Mouse (Mus musculus): ENCODE results near the gene Smim6. TPM values are rescaled to one million over a fixed set of nuclear protein-coding genes. Genes with fewer than 3 reads are reported as not detected.
A peak's percentile ranks its signal among the peaks of the same experiment; 100 is the strongest.

Smim6 gene
- total and polyA plus RNA-seq, 2 experiments from 2014 or later = 0.26 TPM; not detected in 1

DNA sequence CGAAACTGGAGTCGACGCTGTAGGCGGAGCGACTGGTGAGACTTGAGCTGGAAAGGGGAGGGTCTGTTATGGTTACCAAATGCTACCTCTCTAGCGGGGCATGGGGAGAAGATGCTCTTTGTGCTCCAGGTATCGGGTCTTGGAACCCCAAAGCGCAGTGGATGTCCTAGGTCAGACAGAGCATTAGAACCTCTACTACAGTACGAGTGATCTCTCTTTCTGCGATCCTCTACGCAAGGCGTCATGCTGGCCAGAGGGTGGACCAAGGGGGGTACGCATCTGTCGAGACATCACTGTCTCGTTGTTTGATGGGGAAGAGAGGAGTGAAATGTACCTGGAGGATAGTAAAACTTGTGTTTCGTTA is 21.9 kb downstream of the Smim6 start:
- under 1% methylated on average over 16 of the region's 16 CpGs for WGBS
- peaks cover 20% of the 10 kb centered on the region for H3K36me3 ChIP-seq (ENCODE audit: insufficient read depth, low read length)
- DNase-seq (ENCODE audit: low spot score) (no peak), ATAC-seq (ENCODE audit: low FRiP score) (peak; percentile 15; the same call in 1 of the 2 replicates)
- H3K27me3 ChIP-seq (ENCODE audit: insufficient read depth, low read length) = no peaks in the 10 kb centered on the region
- H3K9me3 ChIP-seq (ENCODE audit: low read length) = no peaks in the 10 kb centered on the region
- no peak for TF ChIP-seq CTCF (IDR thresholded peaks at IDR 0.05)
- H3K27ac ChIP-seq (ENCODE audit: low read depth, low read length) = peak overlapping the region; percentile 71
- H3K4me1 ChIP-seq (ENCODE audit: insufficient read depth, low read length) = no peaks in the 10 kb centered on the region
- peak overlapping the region; percentile 69 for H3K4me2 ChIP-seq (ENCODE audit: low read depth, low read length, poor library complexity, severe bottlenecking)
- peak overlapping the region; percentile 80 for H3K9ac ChIP-seq (replicated peaks; ENCODE audit: low read length, poor library complexity, severe bottlenecking)
- H3K4me3 ChIP-seq (ENCODE audit: low read depth, low read length) = peak overlapping the region; percentile 76

GRCm38 (mm10) chr11:115939690-115940329 is 28.0 kb downstream of the Smim6 start:
- Histone ChIP-seq H3K4me2 (ENCODE audit: low read depth, low read length, poor library complexity, severe bottlenecking) (no peak overlapping the region), H3K9ac (replicated peaks; ENCODE audit: low read length, poor library complexity, severe bottlenecking) (no peak overlapping the region), H3K4me3 (ENCODE audit: low read depth, low read length) (no peak overlapping the region), H3K4me1 (ENCODE audit: insufficient read depth, low read length) (no peaks in the 10 kb centered on the region), H3K27me3 (ENCODE audit: insufficient read depth, low read length) (no peaks in the 10 kb centered on the region), H3K9me3 (ENCODE audit: low read length) (no peaks in the 10 kb centered on the region), H3K36me3 (ENCODE audit: insufficient read depth, low read length) (peaks cover 60% of the 10 kb centered on the region), H3K27ac (ENCODE audit: low read depth, low read length) (no peak overlapping the region)
- peak; percentile 87 for TF ChIP-seq CTCF (IDR thresholded peaks at IDR 0.05)
- no peak for ATAC-seq (ENCODE audit: low FRiP score)
- peak; percentile 83 for DNase-seq (ENCODE audit: low spot score)
- WGBS = 37% methylated on average over 6 of the region's 6 CpGs

DNA sequence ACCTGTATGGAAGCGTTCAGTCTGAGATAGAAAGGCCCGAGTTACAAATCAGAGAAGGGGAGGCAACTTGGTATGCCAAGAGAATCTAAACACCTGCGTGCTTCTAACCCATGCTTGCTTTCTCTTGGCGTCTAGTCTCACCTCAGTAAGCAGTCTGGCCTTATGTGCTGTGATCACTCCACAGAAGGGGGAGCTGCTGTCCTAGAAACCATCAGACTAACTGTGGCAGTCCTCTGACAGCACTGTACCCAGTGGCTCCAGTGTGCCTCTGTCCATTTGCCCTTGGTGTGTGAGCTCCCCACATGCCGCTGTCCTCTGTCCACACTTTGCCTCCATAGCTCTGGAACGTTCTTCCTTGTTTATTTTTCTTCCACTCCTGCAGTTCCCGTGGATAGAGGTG is 30.2 kb downstream of the Smim6 start:
- Histone ChIP-seq H3K27ac (ENCODE audit: low read depth, low read length) (no peak overlapping the region), H3K4me3 (ENCODE audit: low read depth, low read length) (no peak overlapping the region), H3K36me3 (ENCODE audit: insufficient read depth, low read length) (peaks cover 64% of the 10 kb centered on the region), H3K4me2 (ENCODE audit: low read depth, low read length, poor library complexity, severe bottlenecking) (no peak overlapping the region), H3K9me3 (ENCODE audit: low read length) (no peaks in the 10 kb centered on the region), H3K9ac (replicated peaks; ENCODE audit: low read length, poor library complexity, severe bottlenecking) (no peak overlapping the region), H3K27me3 (ENCODE audit: insufficient read depth, low read length) (no peaks in the 10 kb centered on the region), H3K4me1 (ENCODE audit: insufficient read depth, low read length) (no peaks in the 10 kb centered on the region)
- no peak for DNase-seq (ENCODE audit: low spot score)
- ATAC-seq (ENCODE audit: low FRiP score) = no peak
- TF ChIP-seq CTCF (IDR thresholded peaks at IDR 0.05) = peak; percentile 23
- 87% methylated on average over 7 of the region's 7 CpGs for WGBS

DNA sequence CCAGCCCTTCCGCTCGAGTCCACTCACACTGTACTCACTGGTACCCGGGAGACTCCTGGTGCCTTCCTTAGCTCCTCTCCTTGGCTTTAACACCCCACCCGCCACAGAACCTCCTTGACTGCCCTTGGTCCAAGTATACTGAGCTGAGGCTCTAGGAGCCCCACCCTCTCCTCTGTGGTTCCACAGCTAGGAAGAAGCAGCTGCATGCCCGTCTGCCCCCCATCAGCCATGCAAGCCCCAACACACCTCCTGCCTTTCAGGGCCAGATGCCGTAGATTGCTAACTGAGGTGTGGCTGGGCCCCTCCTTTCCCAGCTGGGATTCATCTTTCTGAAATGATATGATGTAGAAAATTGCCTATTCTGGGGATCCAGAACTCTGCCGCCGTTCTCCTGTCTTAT is 33.4 kb downstream of the Smim6 start:
- Histone ChIP-seq H3K4me3 (ENCODE audit: low read depth, low read length) (no peak overlapping the region), H3K27me3 (ENCODE audit: insufficient read depth, low read length) (no peaks in the 10 kb centered on the region), H3K9ac (replicated peaks; ENCODE audit: low read length, poor library complexity, severe bottlenecking) (no peak overlapping the region), H3K4me1 (ENCODE audit: insufficient read depth, low read length) (no peaks in the 10 kb centered on the region), H3K4me2 (ENCODE audit: low read depth, low read length, poor library complexity, severe bottlenecking) (no peak overlapping the region), H3K27ac (ENCODE audit: low read depth, low read length) (no peak overlapping the region), H3K36me3 (ENCODE audit: insufficient read depth, low read length) (peaks cover 75% of the 10 kb centered on the region), H3K9me3 (ENCODE audit: low read length) (no peaks in the 10 kb centered on the region)
- no peak for TF ChIP-seq CTCF (IDR thresholded peaks at IDR 0.05)
- WGBS = 92% methylated on average over 8 of the region's 8 CpGs
- no peak for ATAC-seq (ENCODE audit: low FRiP score)
- no peak for DNase-seq (ENCODE audit: low spot score)

- Histone ChIP-seq H3K9me3 (ENCODE audit: low read length) (no peaks in the 10 kb centered on the region), H3K9ac (replicated peaks; ENCODE audit: low read length, poor library complexity, severe bottlenecking) (no peak overlapping the region), H3K4me1 (ENCODE audit: insufficient read depth, low read length) (no peaks in the 10 kb centered on the region), H3K4me3 (ENCODE audit: low read depth, low read length) (no peak overlapping the region), H3K27ac (ENCODE audit: low read depth, low read length) (no peak overlapping the region), H3K27me3 (ENCODE audit: insufficient read depth, low read length) (no peaks in the 10 kb centered on the region), H3K36me3 (ENCODE audit: insufficient read depth, low read length) (peaks cover 73% of the 10 kb centered on the region), H3K4me2 (ENCODE audit: low read depth, low read length, poor library complexity, severe bottlenecking) (no peak overlapping the region)
- ATAC-seq (ENCODE audit: low FRiP score) (no peak), DNase-seq (ENCODE audit: low spot score) (no peak)
- 85% methylated on average over 9 of the region's 9 CpGs for WGBS
- no peak for TF ChIP-seq CTCF (IDR thresholded peaks at IDR 0.05)
These were observed 34.5 kb downstream of the Smim6 start for GRCm38 (mm10) chr11:115946221-115946828.

- TF ChIP-seq CTCF (IDR thresholded peaks at IDR 0.05) = no peak
- Histone ChIP-seq H3K4me2 (ENCODE audit: low read depth, low read length, poor library complexity, severe bottlenecking) (no peak overlapping the region), H3K36me3 (ENCODE audit: insufficient read depth, low read length) (peaks cover 63% of the 10 kb centered on the region), H3K27me3 (ENCODE audit: insufficient read depth, low read length) (no peaks in the 10 kb centered on the region), H3K4me1 (ENCODE audit: insufficient read depth, low read length) (no peaks in the 10 kb centered on the region), H3K4me3 (ENCODE audit: low read depth, low read length) (no peak overlapping the region), H3K9me3 (ENCODE audit: low read length) (no peaks in the 10 kb centered on the region), H3K9ac (replicated peaks; ENCODE audit: low read length, poor library complexity, severe bottlenecking) (no peak overlapping the region), H3K27ac (ENCODE audit: low read depth, low read length) (no peak overlapping the region)
- ATAC-seq (ENCODE audit: low FRiP score) (no peak), DNase-seq (ENCODE audit: low spot score) (no peak)
- WGBS = 89% methylated on average over 9 of the region's 9 CpGs
These were observed 36.5 kb downstream of the Smim6 start for GRCm38 (mm10) chr11:115948316-115948715.

Data from midbrain, postnatal 0 days (tissue).